Mouse (Mus musculus): ENCODE measurements around the gene Elmo3.

DNA sequence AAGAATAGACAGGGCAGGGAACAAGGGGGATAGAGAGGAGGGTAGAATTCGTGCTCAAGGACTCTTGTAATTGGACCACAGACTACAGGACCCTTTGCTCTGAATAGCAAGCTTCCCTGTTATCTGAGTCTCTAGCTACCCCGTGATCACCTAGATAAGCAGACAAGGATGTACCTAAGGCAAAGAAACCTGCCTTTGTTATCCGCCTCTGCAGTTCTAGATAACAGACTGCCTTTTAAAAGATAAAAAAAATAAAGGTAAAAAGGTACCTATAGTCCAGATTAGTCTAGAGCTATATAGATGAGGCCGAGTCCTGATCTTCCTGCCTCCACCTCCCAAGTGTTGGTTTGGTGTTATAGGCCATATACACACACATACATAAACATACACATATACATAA lies 37.4 kb downstream of the Elmo3 start:
- TF ChIP-seq POLR2A (IDR thresholded peaks at IDR 0.05; ENCODE audit: insufficient read depth, low read depth, low read length), result no peak
- no peak for TF ChIP-seq CTCF (IDR thresholded peaks at IDR 0.05; ENCODE audit: insufficient read depth, low read depth, low read length)

Data from olfactory bulb, adult 2 months (tissue).